ENCODE assay signal across 8 mouse cellular contexts in genomic region chr6:120667422-120667781, GRCm38 (mm10). TPM values are rescaled to one million over a fixed set of nuclear protein-coding genes. Genes with fewer than 3 reads are reported as not detected.
A peak's percentile ranks its signal among the peaks of the same experiment; 100 is the strongest.
DNase-seq lines count a peak whose midpoint lies in the region; ATAC-seq and TF ChIP-seq lines count a peak whose summit lies in the region.

No protein-coding gene starts in this region.

- H3K36me3 ChIP-seq in liver, adult 2 months (ENCODE audit: control insufficient read depth, insufficient read depth, low read length) = no peaks in the 10 kb centered on the region
- H3K36me3 ChIP-seq in embryonic facial prominence, embryonic 14.5 days (ENCODE audit: control insufficient read depth, insufficient read depth, low read length) = no peaks in the 10 kb centered on the region
- no peaks in the 10 kb centered on the region for H3K36me3 ChIP-seq in intestine, embryonic 14.5 days (ENCODE audit: control insufficient read depth, insufficient read depth, low read length)
- H3K36me3 ChIP-seq in myocyte (ENCODE audit: control insufficient read depth, insufficient read depth) = no peaks in the 10 kb centered on the region

- H3K9ac ChIP-seq in liver, adult 2 months (ENCODE audit: low read depth, low read length) = peak overlapping the region; percentile 82
- peak overlapping the region; percentile 78 for H3K9ac ChIP-seq in embryonic facial prominence, embryonic 14.5 days (ENCODE audit: low read depth, low read length)
- H3K9ac ChIP-seq in intestine, embryonic 14.5 days (ENCODE audit: low read length) = peak overlapping the region; percentile 61

- TF ChIP-seq POLR2A in liver, adult 2 months (IDR thresholded peaks at IDR 0.05; ENCODE audit: extremely low read depth, insufficient read depth, low read length) = no peak
- TF ChIP-seq POLR2A in myocyte (IDR thresholded peaks at IDR 0.05; ENCODE audit: insufficient read length, low read depth) = no peak

- peaks cover 3% of the 10 kb centered on the region; the same call in 1 of the 2 replicates for H3K4me1 ChIP-seq in liver, adult 2 months (ENCODE audit: control insufficient read depth, insufficient read depth, low read length)
- H3K4me1 ChIP-seq in embryonic facial prominence, embryonic 14.5 days (ENCODE audit: control insufficient read depth, insufficient read depth, low read length) = 0 out of 2 replicates have a peak, but pooled peaks cover 5% of the 10 kb centered on the region
- H3K4me1 ChIP-seq in intestine, embryonic 14.5 days (replicated peaks; ENCODE audit: control insufficient read depth, insufficient read depth, low read length) = peaks cover 7% of the 10 kb centered on the region

- peaks cover 12% of the 10 kb centered on the region; the same call in 1 of the 2 replicates for H3K79me2 ChIP-seq in liver, adult 2 months (ENCODE audit: control insufficient read depth, insufficient read depth, low read length)
- H3K79me2 ChIP-seq in myocyte (ENCODE audit: control insufficient read depth, insufficient read depth) = no peaks in the 10 kb centered on the region

- no peak for ATAC-seq in embryonic facial prominence, embryonic 14.5 days (ENCODE audit: low read depth)
- ATAC-seq in intestine, embryonic 14.5 days (replicated peaks; ENCODE audit: low FRiP score, low TSS enrichment, low read depth) = no peak

- H3K27me3 ChIP-seq in liver, adult 2 months (ENCODE audit: control insufficient read depth, insufficient read depth, low read length) = no peaks in the 10 kb centered on the region
- 0 out of 2 replicates have a peak, but pooled peaks cover 3% of the 10 kb centered on the region for H3K27me3 ChIP-seq in embryonic facial prominence, embryonic 14.5 days (replicated peaks; ENCODE audit: control insufficient read depth, insufficient read depth, low read length)
- peaks cover 6% of the 10 kb centered on the region; the same call in 1 of the 2 replicates for H3K27me3 ChIP-seq in intestine, embryonic 14.5 days (replicated peaks; ENCODE audit: control insufficient read depth, insufficient read depth, low read length)
- peaks cover 51% of the 10 kb centered on the region for H3K27me3 ChIP-seq in myocyte (ENCODE audit: control insufficient read depth, insufficient read depth, insufficient read length)

- H3K27ac ChIP-seq in liver, adult 2 months (replicated peaks; ENCODE audit: insufficient read depth, low read depth, low read length) = peak overlapping the region; percentile 72
- no peak overlapping the region; the same call in 1 of the 2 replicates for H3K27ac ChIP-seq in embryonic facial prominence, embryonic 14.5 days (replicated peaks; ENCODE audit: low read depth, low read length)
- peak overlapping the region; percentile 90; the same call in 1 of the 2 replicates for H3K27ac ChIP-seq in intestine, embryonic 14.5 days (ENCODE audit: low read depth)

- peak overlapping the region; percentile 66 for H3K4me3 ChIP-seq in liver, adult 2 months (ENCODE audit: insufficient read depth, low read depth, low read length)
- peak overlapping the region; percentile 83 for H3K4me3 ChIP-seq in embryonic facial prominence, embryonic 14.5 days (ENCODE audit: low read depth, low read length)
- peak overlapping the region; percentile 74 for H3K4me3 ChIP-seq in intestine, embryonic 14.5 days (ENCODE audit: low read depth, low read length)
- no peak overlapping the region for H3K4me3 ChIP-seq in myocyte

- WGBS in liver, adult 2 months = 1% methylated on average over 7 of the region's 7 CpGs
- under 1% methylated on average over 7 of the region's 7 CpGs for WGBS in embryonic facial prominence, embryonic 14.5 days
- 1% methylated on average over 7 of the region's 7 CpGs for WGBS in intestine, embryonic 14.5 days

- peak overlapping the region; percentile 82 for H3K4me2 ChIP-seq in embryonic facial prominence, embryonic 14.5 days (ENCODE audit: low read depth, low read length)
- H3K4me2 ChIP-seq in intestine, embryonic 14.5 days (ENCODE audit: low read length) = peak overlapping the region; percentile 85
- H3K4me2 ChIP-seq in myocyte (ENCODE audit: low read depth) = peak overlapping the region; percentile 65

- intact Hi-C loops in left cerebral cortex, postnatal 36 days (cut with DNase I) = loop anchor here (2.0 kb wide), 1 partner anchor 87 kb away; no protein-coding TSS in a partner anchor

- no peak overlapping the region for H3ac ChIP-seq in myocyte (ENCODE audit: control insufficient read depth, insufficient read length)

- peak; percentile 68 for DNase-seq in liver, adult 2 months (ENCODE audit: extremely low read depth, low read depth, low spot score)
- no peak for DNase-seq in liver
- no peak for DNase-seq in embryonic facial prominence, embryonic 14.5 days (ENCODE audit: low spot score)
- DNase-seq in intestine, embryonic 14.5 days (ENCODE audit: low spot score) = no peak
- no peak for DNase-seq in yolk sac, embryonic 10.5 days (ENCODE audit: low spot score)
- DNase-seq in spleen, postnatal 36 days (ENCODE audit: low spot score in 2 of 2) = no peak
- no peak for DNase-seq in left cerebral cortex, postnatal 36 days (ENCODE audit: low spot score in 2 of 2)

- TF ChIP-seq CTCF in liver, adult 2 months (IDR thresholded peaks at IDR 0.05; ENCODE audit: low read depth, low read length) = no peak

- no peaks in the 10 kb centered on the region for H3K9me3 ChIP-seq in embryonic facial prominence, embryonic 14.5 days (ENCODE audit: control insufficient read depth, low read length)
- H3K9me3 ChIP-seq in intestine, embryonic 14.5 days (ENCODE audit: control insufficient read depth, low read length) = no peaks in the 10 kb centered on the region

TF ChIP-seq in myocyte, 11 proteins besides CTCF, POLR2A, EP300 and RAD21:
- TF ChIP-seq E2F4 (IDR thresholded peaks at IDR 0.05; ENCODE audit: insufficient read depth) = no peak
- TF ChIP-seq USF1 (IDR thresholded peaks at IDR 0.05; ENCODE audit: low read depth) = no peak
- no peak for TF ChIP-seq TCF3 (IDR thresholded peaks at IDR 0.05; ENCODE audit: insufficient read length, low read depth)
- TF ChIP-seq MAX (IDR thresholded peaks at IDR 0.05; ENCODE audit: low read depth) = no peak
- TF ChIP-seq TCF12 (IDR thresholded peaks at IDR 0.05; ENCODE audit: insufficient read depth, poor library complexity, severe bottlenecking) = no peak
- TF ChIP-seq MYOD1 (IDR thresholded peaks at IDR 0.05; ENCODE audit: control insufficient read depth in 1 of 3, insufficient read length in 2 of 3, low read depth in 2 of 3) = no peak
- no peak for TF ChIP-seq MYOG (IDR thresholded peaks at IDR 0.05; ENCODE audit: control insufficient read depth in 1 of 3, insufficient read depth in 1 of 3, insufficient read length in 2 of 3, low read depth in 2 of 3)
- TF ChIP-seq POLR2AphosphoS2 (IDR thresholded peaks at IDR 0.05; ENCODE audit: insufficient read length, low read depth) = no peak

RNA-seq across cellular contexts. Expression of gene Cecr2, which starts 1.2 kb away (rescaled TPM):
- 9.3 and 12.3 TPM in 2 replicates for total RNA-seq in liver, adult 2 months (2014; rRNA removed)
- polyA plus RNA-seq in liver, adult 2 months (2012; rRNA removed) = 4.3 and 5.1 TPM in 2 replicates
- polyA plus RNA-seq in embryonic facial prominence, embryonic 14.5 days (2014; fragmentation: Nextera tagmentation; extraction: Ambion mirVana) = 3.1 and 3.7 TPM in 2 replicates
- polyA plus RNA-seq in intestine, embryonic 14.5 days (2014; fragmentation: Nextera tagmentation; extraction: Ambion mirVana) = 1.9 and 2.0 TPM in 2 replicates
- 0.12 TPM for polyA plus RNA-seq in myocyte (2012; fragmentation: generic; extraction: Trizol)
- 1 to 10 TPM; 3.7 to 3.9 TPM for total RNA-seq in left cerebral cortex, postnatal 36 days (2021)
